Mouse (Mus musculus) erythroblast, embryonic 14.5 days (primary cell): ENCODE results near the gene Thsd4.

Source experiments
- GATA1 ChIP-seq: IDR thresholded peaks from 2 replicates; pipeline ENCODE4 v1.6.1; 2012; ENCODE audit warnings: low read length, inconsistent platforms, mixed read lengths
- TAL1 ChIP-seq: IDR thresholded peaks from 3 replicates; pipeline ENCODE4 v1.6.1; 2012; ENCODE audit warnings: low read length, inconsistent platforms, mixed read lengths

GRCm38 (mm10) chr9:60492275-60492974 is 29.4 kb downstream of the Thsd4 start:
- TF ChIP-seq GATA1 = no peak
- no peak for TF ChIP-seq TAL1
